Mouse (Mus musculus) frontal cortex, adult (tissue): ENCODE data around the gene Iqch.

ENCODE experiments used
- ATAC-seq: cut with Nextera tagmentation; 2 replicates; pipeline ENCODE4 v1.9.2; 2017; ENCODE audit warnings: mild to moderate bottlenecking, moderate library complexity, mixed read lengths; ENCODE audit not compliant: low TSS enrichment

Iqch gene

GRCm38 (mm10) chr9:63377270-63378142 lies 224.8 kb downstream of the Iqch start, which contains the start of gene Map2k5:
Gene Map2k5 (minus strand): TSS chr9:63377902.
- ATAC-seq: peak; percentile 96

- no peak for ATAC-seq
Observed at GRCm38 (mm10) chr9:63373315-63373714, 229.0 kb downstream of the Iqch start.

DNA sequence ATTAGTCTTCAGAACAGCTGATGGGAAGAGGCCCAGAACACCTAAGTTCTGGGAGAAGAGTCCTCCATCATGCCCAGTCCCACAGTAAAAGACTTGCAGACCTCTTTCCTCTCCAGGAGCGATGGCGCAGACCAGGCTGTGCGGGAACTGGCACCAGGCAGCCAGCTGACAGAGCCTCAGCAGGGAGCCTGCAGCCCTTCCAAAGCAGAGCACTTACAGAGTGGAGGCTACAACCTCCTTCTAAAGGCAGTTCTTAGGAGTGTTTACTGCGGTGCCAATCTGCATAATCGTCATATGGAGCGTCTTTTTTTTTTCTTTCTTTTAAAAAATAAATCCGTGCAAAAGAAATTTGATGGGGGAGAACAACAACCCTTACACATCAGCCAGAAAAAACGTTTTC lies 229.8 kb downstream of the Iqch start:
- no peak for ATAC-seq
